Mouse (Mus musculus): ENCODE results near the gene Ppp3ca.

DNA sequence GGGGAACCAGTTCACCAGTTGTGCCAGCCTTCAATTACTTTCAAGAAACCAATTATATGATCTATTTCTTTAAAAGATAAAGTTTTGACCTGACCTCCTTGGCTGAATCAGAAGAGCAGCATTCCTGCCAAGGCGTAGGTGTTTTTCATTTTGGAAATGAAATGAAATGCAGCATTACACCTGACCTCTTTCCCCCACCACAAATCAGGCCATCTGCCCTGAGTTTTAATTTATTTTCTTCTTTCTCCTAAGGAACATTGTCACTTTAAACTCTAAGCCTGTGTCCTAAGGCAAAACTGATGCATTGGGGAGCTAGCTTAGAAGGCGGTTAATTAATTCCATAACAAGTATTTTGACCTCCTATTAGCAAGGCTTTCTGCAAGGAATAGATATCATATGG lies 276.7 kb downstream of the Ppp3ca start:
- no peak for TF ChIP-seq MYOG (IDR thresholded peaks at IDR 0.05; ENCODE audit: control insufficient read depth, extremely low read depth, insufficient read length)
- no peak for TF ChIP-seq USF1 (IDR thresholded peaks at IDR 0.05; ENCODE audit: low read depth)
